Mouse (Mus musculus) fibroblast of lung, adult 2 months (primary cell): ENCODE measurements around the gene Klc4.

Source experiments
- DNase-seq: peaks from one replicate; pipeline ENCODE4 v3.0.0-alpha.2; 2011; ENCODE audit warnings: low read depth

Klc4 gene

GRCm38 (mm10) chr17:46588913-46589312, 56.9 kb downstream of the Klc4 start:
- no peak for DNase-seq

- DNase-seq, result no peak
Observed at GRCm38 (mm10) chr17:46588173-46588572, 57.6 kb downstream of the Klc4 start.

GRCm38 (mm10) chr17:46586327-46586726, 59.5 kb downstream of the Klc4 start:
- no peak for DNase-seq
